Mouse (Mus musculus) small intestine, adult 2 months (tissue): ENCODE data around the gene Apopt1. TPM values are rescaled to one million over a fixed set of nuclear protein-coding genes. Genes with fewer than 3 reads are reported as not detected.

Source experiments
- H3K27ac ChIP-seq: fragments of 200-500 bp; 2 replicates; pipeline ENCODE4 v1.5.1; 2012; ENCODE audit warnings: low read depth, low read length, control low read depth, inconsistent platforms; ENCODE audit not compliant: insufficient read depth
- H3K27me3 ChIP-seq: fragments of 200-500 bp; 2 replicates; pipeline ENCODE4 v1.6.1; 2012; ENCODE audit warnings: mild to moderate bottlenecking, moderate library complexity, low read length, inconsistent platforms; ENCODE audit not compliant: control insufficient read depth, insufficient read depth
- H3K36me3 ChIP-seq: fragments of 200-500 bp; 2 replicates; pipeline ENCODE4 v1.6.1; 2012; ENCODE audit warnings: mild to moderate bottlenecking, low read length, control low read depth, inconsistent platforms; ENCODE audit not compliant: control insufficient read depth, insufficient read depth
- H3K4me1 ChIP-seq: fragments of 200-500 bp; 2 replicates; pipeline ENCODE4 v1.6.1; 2012; ENCODE audit warnings: low read length, inconsistent platforms, mixed read lengths; ENCODE audit not compliant: control insufficient read depth, insufficient read depth, insufficient read length
- H3K4me3 ChIP-seq: fragments of 200-500 bp; 2 replicates; pipeline ENCODE4 v1.5.1; 2012; ENCODE audit warnings: low read depth, mild to moderate bottlenecking, control low read depth, inconsistent platforms, low read length, moderate library complexity
- CTCF ChIP-seq: fragments of 200-500 bp; IDR thresholded peaks from 2 replicates; pipeline ENCODE4 v1.5.1; 2012; ENCODE audit warnings: low read depth, mild to moderate bottlenecking, control low read depth, inconsistent platforms, low read length, moderate library complexity, mixed read lengths; ENCODE audit not compliant: insufficient replicate concordance, insufficient read length; ENCODE audit errors: extremely low read depth
- POLR2A ChIP-seq: fragments of 200-500 bp; IDR thresholded peaks from 2 replicates; pipeline ENCODE4 v1.6.1; 2012; ENCODE audit warnings: low read depth, mild to moderate bottlenecking, control low read depth, inconsistent platforms, low read length, moderate library complexity
- WGBS: fragments of 180-500 bp; shearing (Covaris S2); methylation state at CpG from one replicate; pipeline ENCODE4 v1.1.7; 2018; 5-methylcytosine and 5-hydroxymethylcytosine counted together
- polyA plus RNA-seq: library from polyadenylated mRNA; depleted of rRNA; stranded (reverse); fragments of >200 nt; gene quantifications from 2 replicates; pipeline ENCODE4 v1.2.3, GENCODE M21; 2012; rRNA removed

The Apopt1 gene
- polyA plus RNA-seq, 1 experiment = 16.7 TPM

- Histone ChIP-seq H3K27me3 (no peaks in the 10 kb centered on the region), H3K4me1 (peaks cover 12% of the 10 kb centered on the region), H3K4me3 (no peak overlapping the region), H3K36me3 (peaks cover 43% of the 10 kb centered on the region), H3K27ac (no peak overlapping the region)
- no peak for TF ChIP-seq CTCF
- TF ChIP-seq POLR2A = no peak
- 92% methylated on average over 13 of the region's 13 CpGs for WGBS
Observed at GRCm38 (mm10) chr12:111798493-111798892, 85.4 kb downstream of the Apopt1 start.

- no peak overlapping the region for H3K4me3 ChIP-seq
- H3K4me1 ChIP-seq = peaks cover 10% of the 10 kb centered on the region
- WGBS = 68% methylated on average over 10 of the region's 10 CpGs
- TF ChIP-seq POLR2A = no peak
- TF ChIP-seq CTCF = no peak
- no peaks in the 10 kb centered on the region for H3K27me3 ChIP-seq
- H3K36me3 ChIP-seq = peaks cover 42% of the 10 kb centered on the region
- no peak overlapping the region for H3K27ac ChIP-seq
Observed at GRCm38 (mm10) chr12:111800459-111801183, 87.6 kb downstream of the Apopt1 start.

- Histone ChIP-seq H3K27ac (0 out of 2 replicates have a peak overlapping the region, but pooled peaks have one; percentile 14), H3K36me3 (peaks cover 50% of the 10 kb centered on the region), H3K4me3 (no peak overlapping the region), H3K27me3 (no peaks in the 10 kb centered on the region), H3K4me1 (peaks cover 10% of the 10 kb centered on the region)
- WGBS = 22% methylated on average over 5 of the region's 5 CpGs
- TF ChIP-seq CTCF = no peak
- TF ChIP-seq POLR2A = no peak
Observed at GRCm38 (mm10) chr12:111803538-111803937, 90.5 kb downstream of the Apopt1 start.

Other genes with a start within 250 kb of the Apopt1 start
- 0.43 and 0.53 TPM in 2 replicates for gene Gm266, start 227.4 kb upstream of the Apopt1 start, polyA plus RNA-seq
- 25.8 and 55.8 TPM in 2 replicates for gene Eif5, start 175.2 kb upstream of the Apopt1 start, polyA plus RNA-seq
- 9.8 and 19.3 TPM in 2 replicates for gene Mark3, start 138.7 kb upstream of the Apopt1 start, polyA plus RNA-seq
- gene Ckb, start 40.9 kb upstream of the Apopt1 start, polyA plus RNA-seq = 599 and 1,328 TPM in 2 replicates
- gene Trmt61a, start 35.2 kb upstream of the Apopt1 start, polyA plus RNA-seq = 24.9 and 33.6 TPM in 2 replicates
- gene Bag5, start within 50 bp of the Apopt1 start, polyA plus RNA-seq = 3.4 and 5.5 TPM in 2 replicates
- gene Klc1, start 45.6 kb downstream of the Apopt1 start, polyA plus RNA-seq = 37.2 and 55.8 TPM in 2 replicates
- 6.5 and 9.3 TPM in 2 replicates for gene Xrcc3, start 100.6 kb downstream of the Apopt1 start, polyA plus RNA-seq
- 59.5 and 146 TPM in 2 replicates for gene Zfyve21, start 100.9 kb downstream of the Apopt1 start, polyA plus RNA-seq
- gene Ppp1r13b, start 194.8 kb downstream of the Apopt1 start, polyA plus RNA-seq = 12.2 and 22.8 TPM in 2 replicates